Mouse (Mus musculus) midbrain, embryonic 14.5 days (tissue): Measurements from ENCODE around the gene Nrbf2. TPM values are rescaled to one million over a fixed set of nuclear protein-coding genes. Genes with fewer than 3 reads are reported as not detected.

ENCODE experiments used
- ATAC-seq: fragments of 200-750 bp; cut with Nextera tagmentation; 2 replicates; pipeline ENCODE4 v1.8.0; 2017; ENCODE audit warnings: moderate number of reproducible peaks, moderate library complexity; ENCODE audit not compliant: low FRiP score, low TSS enrichment
- DNase-seq: peaks from one replicate; pipeline ENCODE4 v3.0.0-alpha.2; 2015
- H3K27ac ChIP-seq: fragments of 300-500 bp; sonication (generic); replicated peaks from 2 replicates; pipeline ENCODE4 v1.5.1; 2014; ENCODE audit warnings: mild to moderate bottlenecking, low read depth, low read length, moderate library complexity
- H3K27me3 ChIP-seq: fragments of 300-500 bp; sonication (generic); 2 replicates; pipeline ENCODE4 v1.6.1; 2014; ENCODE audit warnings: low read length, control low read depth, mixed read lengths; ENCODE audit not compliant: control insufficient read depth, insufficient read depth
- H3K36me3 ChIP-seq: fragments of 300-500 bp; sonication (generic); 2 replicates; pipeline ENCODE4 v1.6.1; 2014; ENCODE audit warnings: low read length, control low read depth; ENCODE audit not compliant: control insufficient read depth, insufficient read depth
- H3K4me1 ChIP-seq: fragments of 300-500 bp; sonication (generic); 2 replicates; pipeline ENCODE4 v1.6.1; 2014; ENCODE audit warnings: mild to moderate bottlenecking, antibody characterized with exemption, low read length, control low read depth; ENCODE audit not compliant: control insufficient read depth, insufficient read depth
- H3K4me2 ChIP-seq: fragments of 300-500 bp; sonication (generic); 2 replicates; pipeline ENCODE4 v1.6.1; 2014; ENCODE audit warnings: mild to moderate bottlenecking, low read length, moderate library complexity
- H3K4me3 ChIP-seq: fragments of 300-500 bp; sonication (generic); replicated peaks from 2 replicates; pipeline ENCODE4 v1.5.1; 2014; ENCODE audit warnings: low read depth, low read length
- H3K9ac ChIP-seq: fragments of 300-500 bp; sonication (generic); replicated peaks from 2 replicates; pipeline ENCODE4 v1.6.1; 2014; ENCODE audit warnings: mild to moderate bottlenecking, low read length, moderate library complexity
- H3K9me3 ChIP-seq: fragments of 300-500 bp; sonication (generic); 2 replicates; pipeline ENCODE4 v1.6.1; 2016; ENCODE audit warnings: low read length, control low read depth, mixed read lengths; ENCODE audit not compliant: control insufficient read depth
- WGBS: fragments of 180-500 bp; shearing (Covaris S2); extraction: QIAGEN DNeasy Blood & Tissue Kit; methylation state at CpG from one replicate; pipeline ENCODE4 v1.1.7; 2014; 5-methylcytosine and 5-hydroxymethylcytosine counted together
- polyA plus RNA-seq: library from polyadenylated mRNA; unstranded; fragments of >200 nt; fragmentation: Nextera tagmentation; extraction: Ambion mirVana; gene quantifications from 2 replicates; pipeline ENCODE4 v1.2.1, GENCODE M21; 2014

Nrbf2 gene
- polyA plus RNA-seq, 1 experiment from 2014 or later, result 45.0 TPM

- Histone ChIP-seq H3K4me2 (peak overlapping the region; percentile 96), H3K4me1 (peaks cover 16% of the 10 kb centered on the region), H3K9ac (peak overlapping the region; percentile 88), H3K4me3 (peak overlapping the region; percentile 84), H3K9me3 (no peaks in the 10 kb centered on the region), H3K36me3 (no peaks in the 10 kb centered on the region), H3K27me3 (no peaks in the 10 kb centered on the region), H3K27ac (peak overlapping the region; percentile 75; the same call in 1 of the 2 replicates)
- WGBS, result 4% methylated on average over 10 of the region's 10 CpGs
- peak; percentile 14 for DNase-seq
- ATAC-seq, result no peak
Measured at GRCm38 (mm10) chr10:67284311-67284710, 794 bp downstream of the Nrbf2 start.

- no peak overlapping the region for H3K27ac ChIP-seq
- 0 out of 2 replicates have a peak overlapping the region, but pooled peaks have one; percentile 88 for H3K9ac ChIP-seq
- 88% methylated on average over 9 of the region's 9 CpGs for WGBS
- DNase-seq, result no peak
- ATAC-seq, result no peak
- no peak overlapping the region for H3K4me3 ChIP-seq
- no peaks in the 10 kb centered on the region for H3K27me3 ChIP-seq
- H3K4me1 ChIP-seq, result peaks cover 16% of the 10 kb centered on the region
- H3K4me2 ChIP-seq, result peak overlapping the region; percentile 96; the same call in 1 of the 2 replicates
- no peaks in the 10 kb centered on the region for H3K36me3 ChIP-seq
- no peaks in the 10 kb centered on the region for H3K9me3 ChIP-seq
Measured at GRCm38 (mm10) chr10:67283516-67283915, 1.6 kb downstream of the Nrbf2 start.

GRCm38 (mm10) chr10:67282531-67282930 is 2.6 kb downstream of the Nrbf2 start:
- peaks cover 16% of the 10 kb centered on the region for H3K4me1 ChIP-seq
- no peak for DNase-seq
- H3K4me3 ChIP-seq, result no peak overlapping the region
- 91% methylated on average over 2 of the region's 2 CpGs for WGBS
- ATAC-seq, result no peak
- H3K4me2 ChIP-seq, result no peak overlapping the region
- H3K36me3 ChIP-seq, result no peaks in the 10 kb centered on the region
- H3K27me3 ChIP-seq, result no peaks in the 10 kb centered on the region
- no peak overlapping the region for H3K9ac ChIP-seq
- H3K27ac ChIP-seq, result no peak overlapping the region
- H3K9me3 ChIP-seq, result no peaks in the 10 kb centered on the region

GRCm38 (mm10) chr10:67281852-67282251 is 3.3 kb downstream of the Nrbf2 start:
- Histone ChIP-seq H3K4me3 (no peak overlapping the region), H3K27ac (no peak overlapping the region), H3K27me3 (no peaks in the 10 kb centered on the region), H3K9ac (no peak overlapping the region), H3K36me3 (no peaks in the 10 kb centered on the region), H3K9me3 (no peaks in the 10 kb centered on the region), H3K4me1 (peaks cover 16% of the 10 kb centered on the region), H3K4me2 (no peak overlapping the region)
- DNase-seq, result no peak
- ATAC-seq, result no peak
- WGBS, result 82% methylated on average over 8 of the region's 8 CpGs

- H3K9ac ChIP-seq, result no peak overlapping the region
- no peak overlapping the region for H3K27ac ChIP-seq
- no peak overlapping the region for H3K4me3 ChIP-seq
- H3K4me2 ChIP-seq, result no peak overlapping the region
- H3K27me3 ChIP-seq, result no peaks in the 10 kb centered on the region
- DNase-seq, result no peak
- no peaks in the 10 kb centered on the region for H3K4me1 ChIP-seq
- no peak for ATAC-seq
- H3K36me3 ChIP-seq, result peaks cover 33% of the 10 kb centered on the region
- H3K9me3 ChIP-seq, result no peaks in the 10 kb centered on the region
Measured at GRCm38 (mm10) chr10:67275916-67276315, 9.2 kb downstream of the Nrbf2 start.

GRCm38 (mm10) chr10:67264852-67265251 is 20.3 kb downstream of the Nrbf2 start:
- Histone ChIP-seq H3K27me3 (no peaks in the 10 kb centered on the region), H3K4me3 (no peak overlapping the region), H3K4me1 (no peaks in the 10 kb centered on the region), H3K4me2 (no peak overlapping the region), H3K9me3 (no peaks in the 10 kb centered on the region), H3K36me3 (peaks cover 28% of the 10 kb centered on the region), H3K9ac (no peak overlapping the region), H3K27ac (no peak overlapping the region)
- ATAC-seq (no peak), DNase-seq (peak; percentile 72)
- 52% methylated on average over 1 of the region's 1 CpGs for WGBS

- DNase-seq (no peak), ATAC-seq (no peak)
- H3K27ac ChIP-seq, result no peak overlapping the region
- H3K4me3 ChIP-seq, result no peak overlapping the region
- H3K9ac ChIP-seq, result no peak overlapping the region
- no peaks in the 10 kb centered on the region for H3K9me3 ChIP-seq
- no peaks in the 10 kb centered on the region for H3K4me1 ChIP-seq
- H3K4me2 ChIP-seq, result no peak overlapping the region
- H3K27me3 ChIP-seq, result no peaks in the 10 kb centered on the region
- H3K36me3 ChIP-seq, result peaks cover 73% of the 10 kb centered on the region
- WGBS, result 97% methylated on average over 1 of the region's 1 CpGs
Measured at GRCm38 (mm10) chr10:67253115-67253514, 32.0 kb downstream of the Nrbf2 start.

- 87% methylated on average over 5 of the region's 5 CpGs for WGBS
Measured at GRCm38 (mm10) chr10:67252353-67252752, 32.8 kb downstream of the Nrbf2 start.

GRCm38 (mm10) chr10:67250846-67251245 is 34.3 kb downstream of the Nrbf2 start:
- Histone ChIP-seq H3K27me3 (no peaks in the 10 kb centered on the region), H3K9me3 (no peaks in the 10 kb centered on the region), H3K4me3 (no peak overlapping the region), H3K4me1 (no peaks in the 10 kb centered on the region), H3K36me3 (peaks cover 79% of the 10 kb centered on the region), H3K9ac (no peak overlapping the region), H3K27ac (no peak overlapping the region), H3K4me2 (no peak overlapping the region)
- 93% methylated on average over 6 of the region's 6 CpGs for WGBS
- ATAC-seq (no peak), DNase-seq (no peak)

More at GRCm38 (mm10) chr10:67252353-67252752, 32.8 kb downstream of the Nrbf2 start:
- H3K36me3 ChIP-seq, result peaks cover 77% of the 10 kb centered on the region
- no peak for ATAC-seq
- no peak overlapping the region for H3K4me3 ChIP-seq
- no peaks in the 10 kb centered on the region for H3K27me3 ChIP-seq
- H3K9ac ChIP-seq, result no peak overlapping the region
- no peak overlapping the region for H3K27ac ChIP-seq
- H3K4me2 ChIP-seq, result no peak overlapping the region
- DNase-seq, result no peak
- H3K9me3 ChIP-seq, result no peaks in the 10 kb centered on the region
- no peaks in the 10 kb centered on the region for H3K4me1 ChIP-seq
